Mouse (Mus musculus): ENCODE measurements around the gene Rbmx. TPM values are rescaled to one million over a fixed set of nuclear protein-coding genes. Genes with fewer than 3 reads are reported as not detected.

The Rbmx gene
- 255 and 280 TPM in 2 replicates for polyA plus RNA-seq (2015; fragmentation: Nextera tagmentation; extraction: Ambion mirVana)

GRCm38 (mm10) chrX:57392367-57393246 is at the start of gene Rbmx:
Gene Rbmx, minus strand, starts transcription at chrX:57393036.
- Histone ChIP-seq H3K36me3 (ENCODE audit: control insufficient read depth, insufficient read depth) (peaks cover 3% of the 10 kb centered on the region), H3K4me2 (ENCODE audit: low read length) (peak within 1 kb of the TSS; percentile 54), H3K27ac (ENCODE audit: low read length) (peak within 1 kb of the TSS; percentile 96), H3K4me3 (replicated peaks; ENCODE audit: low read length) (peak within 1 kb of the TSS; percentile 69), H3K4me1 (replicated peaks; ENCODE audit: control insufficient read depth, insufficient read depth, low read length) (peaks cover 3% of the 10 kb centered on the region; the same call in 1 of the 2 replicates), H3K9ac (replicated peaks; ENCODE audit: low read depth, low read length) (peak within 1 kb of the TSS; percentile 81), H3K27me3 (replicated peaks; ENCODE audit: control insufficient read depth, insufficient read depth, low read length) (no peaks in the 10 kb centered on the region), H3K9me3 (ENCODE audit: control insufficient read depth, low read length) (no peaks in the 10 kb centered on the region)
- ATAC-seq: peak; percentile 96
- WGBS: 20% methylated on average over 50 of the region's 50 CpGs

GRCm38 (mm10) chrX:57433897-57434296 is 41.1 kb upstream of the Rbmx start:
- H3K9ac ChIP-seq (replicated peaks; ENCODE audit: low read depth, low read length): no peak overlapping the region
- H3K4me2 ChIP-seq (ENCODE audit: low read length): no peak overlapping the region
- H3K4me3 ChIP-seq (replicated peaks; ENCODE audit: low read length): no peak overlapping the region
- H3K27me3 ChIP-seq (replicated peaks; ENCODE audit: control insufficient read depth, insufficient read depth, low read length): no peaks in the 10 kb centered on the region
- 86% methylated on average over 2 of the region's 2 CpGs for WGBS
- ATAC-seq: no peak
- no peaks in the 10 kb centered on the region for H3K4me1 ChIP-seq (replicated peaks; ENCODE audit: control insufficient read depth, insufficient read depth, low read length)
- no peaks in the 10 kb centered on the region for H3K9me3 ChIP-seq (ENCODE audit: control insufficient read depth, low read length)
- H3K36me3 ChIP-seq (ENCODE audit: control insufficient read depth, insufficient read depth): no peaks in the 10 kb centered on the region
- no peak overlapping the region for H3K27ac ChIP-seq (ENCODE audit: low read length)

- H3K36me3 ChIP-seq (ENCODE audit: control insufficient read depth, insufficient read depth): no peaks in the 10 kb centered on the region
- H3K9ac ChIP-seq (replicated peaks; ENCODE audit: low read depth, low read length): no peak overlapping the region
- no peaks in the 10 kb centered on the region for H3K4me1 ChIP-seq (replicated peaks; ENCODE audit: control insufficient read depth, insufficient read depth, low read length)
- H3K27me3 ChIP-seq (replicated peaks; ENCODE audit: control insufficient read depth, insufficient read depth, low read length): no peaks in the 10 kb centered on the region
- H3K27ac ChIP-seq (ENCODE audit: low read length): no peak overlapping the region
- H3K9me3 ChIP-seq (ENCODE audit: control insufficient read depth, low read length): no peaks in the 10 kb centered on the region
- H3K4me3 ChIP-seq (replicated peaks; ENCODE audit: low read length): no peak overlapping the region
- 7% methylated on average over 2 of the region's 2 CpGs for WGBS
- H3K4me2 ChIP-seq (ENCODE audit: low read length): no peak overlapping the region
- no peak for ATAC-seq
Observed at GRCm38 (mm10) chrX:57431610-57432009, 38.8 kb upstream of the Rbmx start.

- Histone ChIP-seq H3K9ac (replicated peaks; ENCODE audit: low read depth, low read length) (no peak within 1 kb of the TSS), H3K27ac (ENCODE audit: low read length) (no peak within 1 kb of the TSS), H3K4me2 (ENCODE audit: low read length) (no peak within 1 kb of the TSS), H3K9me3 (ENCODE audit: control insufficient read depth, low read length) (no peaks in the 10 kb centered on the region), H3K27me3 (replicated peaks; ENCODE audit: control insufficient read depth, insufficient read depth, low read length) (no peaks in the 10 kb centered on the region), H3K4me3 (replicated peaks; ENCODE audit: low read length) (no peak within 1 kb of the TSS), H3K4me1 (replicated peaks; ENCODE audit: control insufficient read depth, insufficient read depth, low read length) (no peaks in the 10 kb centered on the region), H3K36me3 (ENCODE audit: control insufficient read depth, insufficient read depth) (no peaks in the 10 kb centered on the region)
- ATAC-seq: no peak
- WGBS: 89% methylated on average over 12 of the region's 12 CpGs
Observed at GRCm38 (mm10) chrX:57408769-57409168, 15.9 kb upstream of the Rbmx start, which contains the start of gene Gm364. Gene Gm364, plus strand, starts transcription at chrX:57409154.

- H3K27ac ChIP-seq (ENCODE audit: low read length): no peak overlapping the region
- no peaks in the 10 kb centered on the region for H3K36me3 ChIP-seq (ENCODE audit: control insufficient read depth, insufficient read depth)
- no peak overlapping the region for H3K9ac ChIP-seq (replicated peaks; ENCODE audit: low read depth, low read length)
- no peaks in the 10 kb centered on the region for H3K4me1 ChIP-seq (replicated peaks; ENCODE audit: control insufficient read depth, insufficient read depth, low read length)
- H3K4me2 ChIP-seq (ENCODE audit: low read length): no peak overlapping the region
- no peaks in the 10 kb centered on the region for H3K9me3 ChIP-seq (ENCODE audit: control insufficient read depth, low read length)
- no peak for ATAC-seq
- no peak overlapping the region for H3K4me3 ChIP-seq (replicated peaks; ENCODE audit: low read length)
- no peaks in the 10 kb centered on the region for H3K27me3 ChIP-seq (replicated peaks; ENCODE audit: control insufficient read depth, insufficient read depth, low read length)
Observed at GRCm38 (mm10) chrX:57403651-57404050, 10.8 kb upstream of the Rbmx start.

- Histone ChIP-seq H3K27ac (ENCODE audit: low read length) (no peak overlapping the region), H3K4me2 (ENCODE audit: low read length) (no peak overlapping the region), H3K36me3 (ENCODE audit: control insufficient read depth, insufficient read depth) (no peaks in the 10 kb centered on the region), H3K27me3 (replicated peaks; ENCODE audit: control insufficient read depth, insufficient read depth, low read length) (no peaks in the 10 kb centered on the region), H3K9ac (replicated peaks; ENCODE audit: low read depth, low read length) (no peak overlapping the region), H3K4me3 (replicated peaks; ENCODE audit: low read length) (no peak overlapping the region), H3K9me3 (ENCODE audit: control insufficient read depth, low read length) (no peaks in the 10 kb centered on the region), H3K4me1 (replicated peaks; ENCODE audit: control insufficient read depth, insufficient read depth, low read length) (no peaks in the 10 kb centered on the region)
- ATAC-seq: no peak
- 84% methylated on average over 1 of the region's 1 CpGs for WGBS
Observed at GRCm38 (mm10) chrX:57401388-57401787, 8.6 kb upstream of the Rbmx start.

GRCm38 (mm10) chrX:57393412-57393811 is 576 bp upstream of the Rbmx start:
- 26% methylated on average over 7 of the region's 7 CpGs for WGBS
- no peak overlapping the region; the same call in 1 of the 2 replicates for H3K9ac ChIP-seq (replicated peaks; ENCODE audit: low read depth, low read length)
- H3K4me1 ChIP-seq (replicated peaks; ENCODE audit: control insufficient read depth, insufficient read depth, low read length): peaks cover 3% of the 10 kb centered on the region; the same call in 1 of the 2 replicates
- no peaks in the 10 kb centered on the region for H3K27me3 ChIP-seq (replicated peaks; ENCODE audit: control insufficient read depth, insufficient read depth, low read length)
- H3K9me3 ChIP-seq (ENCODE audit: control insufficient read depth, low read length): no peaks in the 10 kb centered on the region
- no peak overlapping the region for H3K27ac ChIP-seq (ENCODE audit: low read length)
- peak; percentile 44 for ATAC-seq
- H3K4me3 ChIP-seq (replicated peaks; ENCODE audit: low read length): peak overlapping the region; percentile 24; the same call in 1 of the 2 replicates
- peaks cover 3% of the 10 kb centered on the region for H3K36me3 ChIP-seq (ENCODE audit: control insufficient read depth, insufficient read depth)
- peak overlapping the region; percentile 49 for H3K4me2 ChIP-seq (ENCODE audit: low read length)

GRCm38 (mm10) chrX:57380915-57381314 is 11.9 kb downstream of the Rbmx start:
- ATAC-seq: peak; percentile 25; the same call in 1 of the 2 replicates
- H3K36me3 ChIP-seq (ENCODE audit: control insufficient read depth, insufficient read depth): peaks cover 6% of the 10 kb centered on the region; the same call in 1 of the 2 replicates
- no peaks in the 10 kb centered on the region for H3K9me3 ChIP-seq (ENCODE audit: control insufficient read depth, low read length)

GRCm38 (mm10) chrX:57378579-57378978 is 14.3 kb downstream of the Rbmx start:
- Histone ChIP-seq H3K27me3 (replicated peaks; ENCODE audit: control insufficient read depth, insufficient read depth, low read length) (no peaks in the 10 kb centered on the region), H3K27ac (ENCODE audit: low read length) (no peak overlapping the region), H3K9me3 (ENCODE audit: control insufficient read depth, low read length) (no peaks in the 10 kb centered on the region), H3K36me3 (ENCODE audit: control insufficient read depth, insufficient read depth) (peaks cover 6% of the 10 kb centered on the region; the same call in 1 of the 2 replicates), H3K4me1 (replicated peaks; ENCODE audit: control insufficient read depth, insufficient read depth, low read length) (no peaks in the 10 kb centered on the region), H3K9ac (replicated peaks; ENCODE audit: low read depth, low read length) (no peak overlapping the region), H3K4me3 (replicated peaks; ENCODE audit: low read length) (no peak overlapping the region), H3K4me2 (ENCODE audit: low read length) (no peak overlapping the region)
- ATAC-seq: no peak
- WGBS: 89% methylated on average over 3 of the region's 3 CpGs

More at GRCm38 (mm10) chrX:57380915-57381314, 11.9 kb downstream of the Rbmx start:
- no peak overlapping the region for H3K4me3 ChIP-seq (replicated peaks; ENCODE audit: low read length)
- 49% methylated on average over 5 of the region's 5 CpGs for WGBS
- H3K4me1 ChIP-seq (replicated peaks; ENCODE audit: control insufficient read depth, insufficient read depth, low read length): no peaks in the 10 kb centered on the region
- no peaks in the 10 kb centered on the region for H3K27me3 ChIP-seq (replicated peaks; ENCODE audit: control insufficient read depth, insufficient read depth, low read length)
- no peak overlapping the region for H3K9ac ChIP-seq (replicated peaks; ENCODE audit: low read depth, low read length)
- no peak overlapping the region for H3K4me2 ChIP-seq (ENCODE audit: low read length)
- H3K27ac ChIP-seq (ENCODE audit: low read length): no peak overlapping the region

All from forebrain, embryonic 16.5 days (tissue).